Mouse (Mus musculus): ENCODE measurements around the gene Poll. TPM values are rescaled to one million over a fixed set of nuclear protein-coding genes. Genes with fewer than 3 reads are reported as not detected.

Gene Poll
- total and polyA plus RNA-seq, 3 experiments = 16.5 to 24.6 (median 18.9) TPM

- no peak overlapping the region for H3K9ac ChIP-seq (ENCODE audit: insufficient read depth, low read depth)
- in situ Hi-C loops (cut with MboI; ENCODE audit: low pct_ligation_motif_present, low pct_unique_long_range_greater_than_20kb, low sequenced_read_pairs) (no loop called here), dilution Hi-C loops (cut with MboI; ENCODE audit: extremely low pct_ligation_motif_present, extremely low pct_unique_long_range_greater_than_20kb, low sequenced_read_pairs) (no loop called here)
- H3K4me3 ChIP-seq (replicated peaks in 1 of 3; ENCODE audit: low read depth in 2 of 3, low read length in 2 of 3, poor library complexity in 1 of 3) = no peak overlapping the region
- peaks cover 9 to 30% of the 10 kb centered on the region in 2 experiments for H3K4me1 ChIP-seq (ENCODE audit: control insufficient read depth in 1 of 2, insufficient read depth in 2 of 2)
- no peak overlapping the region for H3K27ac ChIP-seq (ENCODE audit: insufficient read depth, low read depth)
- no peak overlapping the region for H3K4me2 ChIP-seq (ENCODE audit: insufficient read depth, low read depth, poor library complexity, severe bottlenecking)
- no peaks in the 10 kb centered on the region for H3K27me3 ChIP-seq (replicated peaks)
- peaks cover 0 to 17% of the 10 kb centered on the region in 2 experiments for H3K36me3 ChIP-seq (replicated peaks in 1 of 2; ENCODE audit: control insufficient read depth in 1 of 2, insufficient read depth in 1 of 2, low read length in 1 of 2)
- DNase-seq (ENCODE audit: extremely low read depth) = no peak
- H3K9me3 ChIP-seq (replicated peaks; ENCODE audit: low read length) = no peaks in the 10 kb centered on the region
- H3K79me2 ChIP-seq (replicated peaks; ENCODE audit: control insufficient read depth, extremely low read depth, insufficient read depth, poor library complexity, severe bottlenecking) = no peaks in the 10 kb centered on the region
- TF ChIP-seq EP300 (IDR thresholded peaks at IDR 0.05; ENCODE audit: low read length) = no peak
- TF ChIP-seq TCF12 (IDR thresholded peaks at IDR 0.05; ENCODE audit: low read depth, low read length) = no peak
- no peak for TF ChIP-seq RCOR1 (conservative IDR thresholded peaks at IDR 0.05; ENCODE audit: low read depth, low read length)
- no peak for TF ChIP-seq JUN (IDR thresholded peaks at IDR 0.05; ENCODE audit: insufficient read depth, low read depth, low read length)
- TF ChIP-seq TBP (conservative IDR thresholded peaks at IDR 0.05; ENCODE audit: low read depth, low read length) = no peak
- TF ChIP-seq USF2 (conservative IDR thresholded peaks at IDR 0.05; ENCODE audit: low read depth, low read length) = no peak
- TF ChIP-seq BHLHE40 (IDR thresholded peaks at IDR 0.05; ENCODE audit: low read depth, low read length) = no peak
- TF ChIP-seq NELFE (IDR thresholded peaks at IDR 0.05; ENCODE audit: low read depth, low read length) = no peak
- TF ChIP-seq GABPA (IDR thresholded peaks at IDR 0.05; ENCODE audit: insufficient replicate concordance, low read depth, low read length) = no peak
- TF ChIP-seq ZNF384 (IDR thresholded peaks at IDR 0.05; ENCODE audit: low read depth, low read length) = no peak
- TF ChIP-seq ELF1 (IDR thresholded peaks at IDR 0.05; ENCODE audit: low read depth, low read length) = no peak
- TF ChIP-seq NRF1 (IDR thresholded peaks at IDR 0.05; ENCODE audit: low read depth, low read length) = no peak
- TF ChIP-seq E2F4 (IDR thresholded peaks at IDR 0.05; ENCODE audit: insufficient replicate concordance, low read depth, low read length) = no peak
- TF ChIP-seq RAD21 (IDR thresholded peaks at IDR 0.05; ENCODE audit: low read depth, low read length) = no peak
- TF ChIP-seq CTCF (conservative IDR thresholded peaks at IDR 0.05 in 1 of 2, IDR thresholded peaks at IDR 0.05 in 1 of 2; ENCODE audit: low read depth in 2 of 2, low read length in 2 of 2) = no peak
- TF ChIP-seq MAX (IDR thresholded peaks at IDR 0.05; ENCODE audit: low read length) = no peak
- TF ChIP-seq MYC (IDR thresholded peaks at IDR 0.05; ENCODE audit: low read depth, low read length) = no peak
- no peak for TF ChIP-seq ZC3H11A (IDR thresholded peaks at IDR 0.05; ENCODE audit: low read depth, low read length)
- no peak for TF ChIP-seq USF1 (IDR thresholded peaks at IDR 0.05; ENCODE audit: low read depth, low read length)
These were observed 29.4 kb upstream of the Poll start for GRCm38 (mm10) chr19:45589761-45590160.

- Histone ChIP-seq H3K27ac (ENCODE audit: insufficient read depth, low read depth) (no peak overlapping the region), H3K4me1 (ENCODE audit: control insufficient read depth in 1 of 2, insufficient read depth in 2 of 2) (peaks cover 13 to 35% of the 10 kb centered on the region in 2 experiments), H3K9ac (ENCODE audit: insufficient read depth, low read depth) (no peak overlapping the region), H3K36me3 (replicated peaks in 1 of 2; ENCODE audit: control insufficient read depth in 1 of 2, insufficient read depth in 1 of 2, low read length in 1 of 2) (peaks cover 0 to 29% of the 10 kb centered on the region in 2 experiments), H3K4me3 (replicated peaks in 1 of 3; ENCODE audit: low read depth in 2 of 3, low read length in 2 of 3, poor library complexity in 1 of 3) (no peak overlapping the region), H3K9me3 (replicated peaks; ENCODE audit: low read length) (no peaks in the 10 kb centered on the region), H3K4me2 (ENCODE audit: insufficient read depth, low read depth, poor library complexity, severe bottlenecking) (no peak overlapping the region), H3K27me3 (replicated peaks) (no peaks in the 10 kb centered on the region), H3K79me2 (replicated peaks; ENCODE audit: control insufficient read depth, extremely low read depth, insufficient read depth, poor library complexity, severe bottlenecking) (no peaks in the 10 kb centered on the region)
- DNase-seq (ENCODE audit: extremely low read depth) = no peak
- TF ChIP-seq USF2 (conservative IDR thresholded peaks at IDR 0.05; ENCODE audit: low read depth, low read length) (no peak), E2F4 (IDR thresholded peaks at IDR 0.05; ENCODE audit: insufficient replicate concordance, low read depth, low read length) (no peak), CHD1 (IDR thresholded peaks at IDR 0.05; ENCODE audit: low read depth, low read length) (no peak), MAZ (IDR thresholded peaks at IDR 0.05; ENCODE audit: low read depth, low read length) (no peak), IRF4 (IDR thresholded peaks at IDR 0.05; ENCODE audit: low read depth, low read length) (no peak), ELF1 (IDR thresholded peaks at IDR 0.05; ENCODE audit: low read depth, low read length) (no peak), SMC3 (IDR thresholded peaks at IDR 0.05; ENCODE audit: low read depth, low read length) (no peak), ZNF384 (IDR thresholded peaks at IDR 0.05; ENCODE audit: low read depth, low read length) (no peak), CHD2 (IDR thresholded peaks at IDR 0.05; ENCODE audit: low read length) (no peak), JUN (IDR thresholded peaks at IDR 0.05; ENCODE audit: insufficient read depth, low read depth, low read length) (no peak), PAX5 (IDR thresholded peaks at IDR 0.05; ENCODE audit: low read length) (no peak), MEF2A (IDR thresholded peaks at IDR 0.05; ENCODE audit: borderline replicate concordance, low read depth, low read length) (no peak), RCOR1 (conservative IDR thresholded peaks at IDR 0.05; ENCODE audit: low read depth, low read length) (no peak), HCFC1 (IDR thresholded peaks at IDR 0.05; ENCODE audit: low read depth, low read length) (no peak), EP300 (IDR thresholded peaks at IDR 0.05; ENCODE audit: low read length) (no peak), NRF1 (IDR thresholded peaks at IDR 0.05; ENCODE audit: low read depth, low read length) (no peak), KAT2A (IDR thresholded peaks at IDR 0.05; ENCODE audit: insufficient replicate concordance, low read length) (no peak), ETS1 (conservative IDR thresholded peaks at IDR 0.05; ENCODE audit: low read depth, low read length) (no peak), MAX (IDR thresholded peaks at IDR 0.05; ENCODE audit: low read length) (no peak)
- dilution Hi-C loops (cut with MboI; ENCODE audit: extremely low pct_ligation_motif_present, extremely low pct_unique_long_range_greater_than_20kb, low sequenced_read_pairs) = no loop called here
- in situ Hi-C loops (cut with MboI; ENCODE audit: low pct_ligation_motif_present, low pct_unique_long_range_greater_than_20kb, low sequenced_read_pairs) = no loop called here
These were observed 27.4 kb upstream of the Poll start for GRCm38 (mm10) chr19:45587509-45588292.
